Mouse (Mus musculus): ENCODE measurements around the gene Tmed9. TPM values are rescaled to one million over a fixed set of nuclear protein-coding genes. Genes with fewer than 3 reads are reported as not detected.
"Not testable (repeated sequence)": the region's sequence is repeated elsewhere in the genome, so short reads cannot be mapped to it uniquely, and the experiment has no call there.

Gene Tmed9
- polyA plus RNA-seq, 1 experiment from 2014 or later, result 105 TPM

DNA sequence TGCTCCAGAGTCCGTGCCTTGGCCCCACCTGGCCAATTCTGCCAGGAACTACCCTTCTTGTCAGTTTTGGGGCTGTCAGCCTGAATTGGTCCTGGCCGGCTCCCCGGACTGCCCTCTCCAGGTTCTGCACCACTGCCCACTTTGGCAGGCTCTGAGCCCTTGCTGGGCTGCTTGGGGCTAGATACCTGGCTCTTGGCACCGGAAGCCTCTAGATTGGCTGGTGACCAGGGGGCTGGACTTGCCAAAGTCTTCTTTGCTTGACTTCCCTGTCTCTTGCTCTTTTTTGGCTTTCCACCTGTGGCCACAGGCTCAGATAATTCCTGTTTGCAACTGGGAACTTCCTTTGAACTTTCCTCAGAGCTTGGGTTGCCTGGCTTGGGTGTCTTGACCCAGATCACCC is 30.6 kb upstream of the Tmed9 start:
- H3K36me3 ChIP-seq, result peaks cover 100% of the 10 kb centered on the region
- 97% methylated on average over 4 of the region's 4 CpGs for WGBS

DNA sequence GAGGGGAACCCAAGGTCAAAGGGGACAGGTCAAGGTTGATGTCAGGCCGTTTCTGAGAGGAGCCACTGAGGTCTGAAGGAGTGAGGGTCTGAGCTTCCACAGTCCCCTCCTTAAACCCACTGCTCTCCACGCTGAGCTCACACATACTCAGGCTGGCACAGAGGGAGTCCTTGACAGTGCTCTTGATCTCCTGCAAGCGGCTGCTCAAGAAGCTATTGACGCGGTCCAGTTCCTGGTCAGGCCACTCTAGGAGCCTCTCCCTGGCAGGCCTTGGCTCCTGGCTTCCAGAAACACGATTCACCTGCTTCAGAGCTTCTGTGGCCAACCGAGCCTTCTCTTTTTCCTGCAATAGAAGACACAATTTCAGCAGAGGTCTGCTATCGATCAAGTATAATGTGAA is 30.1 kb upstream of the Tmed9 start:
- no peak for ATAC-seq (ENCODE audit: low FRiP score, low read depth)
- Histone ChIP-seq H3K27me3 (no peaks in the 10 kb centered on the region), H3K9me3 (no peaks in the 10 kb centered on the region), H3K27ac (replicated peaks) (no peak overlapping the region), H3K4me2 (replicated peaks) (no peak overlapping the region), H3K9ac (replicated peaks) (no peak overlapping the region), H3K4me1 (no peaks in the 10 kb centered on the region), H3K36me3 (peaks cover 100% of the 10 kb centered on the region), H3K4me3 (no peak overlapping the region)
- WGBS, result 92% methylated on average over 8 of the region's 8 CpGs

More for the DNA sequence above, 30.6 kb upstream of the Tmed9 start:
- no peak overlapping the region for H3K4me3 ChIP-seq
- H3K4me1 ChIP-seq, result no peaks in the 10 kb centered on the region
- H3K4me2 ChIP-seq (replicated peaks), result no peak overlapping the region
- ATAC-seq (ENCODE audit: low FRiP score, low read depth), result no peak
- no peak overlapping the region for H3K27ac ChIP-seq (replicated peaks)
- H3K9ac ChIP-seq (replicated peaks), result no peak overlapping the region
- no peaks in the 10 kb centered on the region for H3K27me3 ChIP-seq
- no peaks in the 10 kb centered on the region for H3K9me3 ChIP-seq

DNA sequence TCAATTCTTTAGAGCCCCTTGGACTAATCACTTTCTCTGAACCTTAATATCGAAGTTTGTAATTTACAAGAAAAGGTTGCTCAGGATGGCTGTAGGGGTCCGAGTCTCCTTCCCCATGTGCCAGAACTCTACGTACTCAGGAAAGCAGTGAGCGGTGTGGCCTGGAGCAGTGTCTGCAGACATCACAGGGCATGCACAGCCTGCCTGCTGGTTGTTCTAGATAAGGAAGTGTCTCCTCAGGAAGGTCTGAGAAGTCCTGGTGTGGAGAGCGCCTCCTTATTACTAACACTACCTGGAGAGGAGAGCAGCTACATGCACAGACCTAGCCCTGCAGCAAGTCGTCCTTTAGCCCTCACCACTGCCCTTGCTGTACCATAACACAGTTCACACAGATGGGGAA is 28.7 kb upstream of the Tmed9 start:
- Histone ChIP-seq H3K27me3 (no peaks in the 10 kb centered on the region), H3K4me3 (no peak overlapping the region), H3K9ac (replicated peaks) (no peak overlapping the region), H3K4me1 (no peaks in the 10 kb centered on the region), H3K36me3 (peaks cover 100% of the 10 kb centered on the region), H3K27ac (replicated peaks) (no peak overlapping the region), H3K9me3 (no peaks in the 10 kb centered on the region), H3K4me2 (replicated peaks) (no peak overlapping the region)
- 93% methylated on average over 6 of the region's 6 CpGs for WGBS
- ATAC-seq (ENCODE audit: low FRiP score, low read depth), result no peak

DNA sequence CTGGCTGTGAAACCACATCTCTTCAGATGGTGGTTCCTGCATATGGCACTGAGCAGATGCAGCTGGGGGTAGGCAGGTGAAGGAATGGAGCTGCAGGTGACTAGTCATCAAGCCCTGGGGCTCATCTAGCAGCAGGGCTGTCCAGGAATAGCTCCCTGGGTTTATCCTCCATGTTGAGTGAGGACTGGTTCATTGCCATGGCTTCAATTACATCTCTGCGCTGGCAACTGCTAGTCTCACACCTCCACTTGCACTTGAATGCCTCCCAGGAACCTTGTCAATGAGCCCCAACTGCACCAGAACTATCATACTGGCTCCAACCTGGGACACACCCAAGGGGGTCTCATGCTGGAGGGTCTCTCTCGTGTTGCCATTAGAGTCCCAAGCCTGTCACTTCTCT is 25.6 kb upstream of the Tmed9 start:
- Histone ChIP-seq H3K4me3 (no peak overlapping the region), H3K4me1 (no peaks in the 10 kb centered on the region), H3K27ac (replicated peaks) (no peak overlapping the region), H3K27me3 (no peaks in the 10 kb centered on the region), H3K36me3 (peaks cover 98% of the 10 kb centered on the region), H3K9me3 (no peaks in the 10 kb centered on the region), H3K4me2 (replicated peaks) (no peak overlapping the region), H3K9ac (replicated peaks) (no peak overlapping the region)
- WGBS, result 98% methylated on average over 2 of the region's 2 CpGs
- ATAC-seq (ENCODE audit: low FRiP score, low read depth), result no peak

DNA sequence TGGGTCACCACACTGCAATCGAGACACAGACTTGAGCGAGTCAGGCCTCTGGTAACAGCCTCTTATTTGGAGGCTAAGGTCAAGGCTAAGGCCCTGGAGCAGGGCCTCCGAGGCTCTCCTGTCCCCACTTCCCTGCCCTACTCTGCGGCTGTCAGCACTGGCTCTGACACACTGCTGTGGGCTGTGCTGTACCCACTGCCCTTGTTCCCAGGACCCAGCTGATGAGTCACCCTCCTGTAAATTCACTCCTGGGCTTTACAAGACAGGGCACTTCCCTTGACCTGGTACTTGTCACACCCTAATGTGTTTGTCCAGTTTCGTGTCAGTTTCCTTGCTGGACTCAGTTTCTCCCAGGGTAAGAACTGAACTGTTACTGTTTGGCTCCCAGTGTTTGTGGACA is 25.1 kb upstream of the Tmed9 start:
- H3K36me3 ChIP-seq, result peaks cover 98% of the 10 kb centered on the region
- H3K27ac ChIP-seq (replicated peaks), result no peak overlapping the region
- H3K27me3 ChIP-seq, result no peaks in the 10 kb centered on the region
- WGBS, result 95% methylated on average over 5 of the region's 5 CpGs
- H3K4me1 ChIP-seq, result no peaks in the 10 kb centered on the region
- no peak for ATAC-seq (ENCODE audit: low FRiP score, low read depth)
- no peak overlapping the region for H3K9ac ChIP-seq (replicated peaks)
- H3K9me3 ChIP-seq, result no peaks in the 10 kb centered on the region
- H3K4me3 ChIP-seq, result no peak overlapping the region
- H3K4me2 ChIP-seq (replicated peaks), result no peak overlapping the region

DNA sequence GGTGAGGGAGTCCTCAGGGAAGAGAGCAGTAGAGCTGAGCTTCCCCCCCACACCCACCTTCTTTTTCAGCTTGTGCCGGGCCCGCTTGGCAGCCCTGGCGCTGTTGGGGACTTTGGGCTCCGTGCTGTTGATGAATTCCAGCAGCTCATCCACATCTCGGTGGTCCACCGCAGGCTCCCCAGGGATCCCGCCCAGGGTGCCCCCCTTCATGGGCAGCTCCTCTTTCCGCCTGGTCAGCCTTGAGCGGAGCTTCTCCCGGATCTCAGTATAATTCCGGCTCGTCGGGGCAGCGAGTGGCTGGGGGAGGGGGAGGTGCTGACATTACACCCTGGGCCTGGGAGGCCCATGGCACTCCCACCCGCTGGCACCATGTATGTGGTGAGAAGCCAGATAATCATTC is 24.5 kb upstream of the Tmed9 start:
- no peak for ATAC-seq (ENCODE audit: low FRiP score, low read depth)
- Histone ChIP-seq H3K4me3 (no peak overlapping the region), H3K27ac (replicated peaks) (no peak overlapping the region), H3K9ac (replicated peaks) (no peak overlapping the region), H3K9me3 (no peaks in the 10 kb centered on the region), H3K4me2 (replicated peaks) (no peak overlapping the region), H3K4me1 (no peaks in the 10 kb centered on the region), H3K36me3 (peaks cover 98% of the 10 kb centered on the region), H3K27me3 (no peaks in the 10 kb centered on the region)
- 93% methylated on average over 15 of the region's 15 CpGs for WGBS

DNA sequence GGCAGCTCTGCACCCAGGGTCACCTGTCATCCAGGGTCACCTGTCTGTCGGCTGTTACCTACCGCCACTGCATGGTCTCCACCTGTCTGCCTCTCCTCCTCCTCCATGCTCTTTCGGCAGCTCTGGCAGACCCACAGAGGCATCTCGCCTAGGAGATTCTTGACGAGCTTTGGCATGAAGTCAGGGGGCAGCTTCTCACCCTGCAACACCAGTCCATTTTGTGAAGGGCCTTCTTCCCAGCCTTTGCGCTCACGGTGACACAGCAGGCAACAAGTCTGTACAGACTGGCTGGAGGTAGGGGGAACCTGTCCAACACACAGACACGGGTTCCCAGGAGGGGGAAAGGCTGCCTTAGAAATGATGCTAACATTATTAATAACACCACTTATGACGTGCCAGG is 17.6 kb upstream of the Tmed9 start:
- no peak overlapping the region for H3K4me2 ChIP-seq (replicated peaks)
- no peak overlapping the region for H3K4me3 ChIP-seq
- peaks cover 51% of the 10 kb centered on the region for H3K36me3 ChIP-seq
- WGBS, result 95% methylated on average over 9 of the region's 9 CpGs
- H3K27ac ChIP-seq (replicated peaks), result no peak overlapping the region
- ATAC-seq (ENCODE audit: low FRiP score, low read depth), result no peak
- H3K4me1 ChIP-seq, result no peaks in the 10 kb centered on the region
- no peak overlapping the region for H3K9ac ChIP-seq (replicated peaks)
- H3K9me3 ChIP-seq, result no peaks in the 10 kb centered on the region
- no peaks in the 10 kb centered on the region for H3K27me3 ChIP-seq

DNA sequence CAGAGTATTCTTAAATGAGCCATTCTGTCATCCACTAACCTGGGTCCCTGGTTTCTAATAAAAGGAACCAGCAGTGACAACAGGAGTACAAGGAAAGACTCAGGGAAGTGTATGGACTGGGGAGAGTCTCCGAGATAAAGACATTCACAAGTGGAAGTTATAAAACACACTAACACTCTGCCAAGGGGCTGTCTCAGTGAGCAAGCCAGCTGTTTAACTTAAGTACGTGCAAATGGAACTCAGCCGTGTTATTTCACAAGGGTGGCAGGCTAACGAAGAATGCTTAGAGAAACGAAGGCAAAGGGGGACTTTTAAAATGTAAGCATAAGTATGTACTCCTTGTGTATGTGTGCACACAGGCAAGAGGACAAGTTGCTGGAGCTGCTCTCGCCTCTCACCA is 16.0 kb upstream of the Tmed9 start:
- Histone ChIP-seq H3K9ac (replicated peaks) (no peak overlapping the region), H3K9me3 (no peaks in the 10 kb centered on the region), H3K27ac (replicated peaks) (no peak overlapping the region), H3K36me3 (peaks cover 42% of the 10 kb centered on the region), H3K27me3 (no peaks in the 10 kb centered on the region), H3K4me3 (no peak overlapping the region), H3K4me2 (replicated peaks) (no peak overlapping the region), H3K4me1 (no peaks in the 10 kb centered on the region)
- ATAC-seq (ENCODE audit: low FRiP score, low read depth), result no peak
- 96% methylated on average over 6 of the region's 6 CpGs for WGBS

DNA sequence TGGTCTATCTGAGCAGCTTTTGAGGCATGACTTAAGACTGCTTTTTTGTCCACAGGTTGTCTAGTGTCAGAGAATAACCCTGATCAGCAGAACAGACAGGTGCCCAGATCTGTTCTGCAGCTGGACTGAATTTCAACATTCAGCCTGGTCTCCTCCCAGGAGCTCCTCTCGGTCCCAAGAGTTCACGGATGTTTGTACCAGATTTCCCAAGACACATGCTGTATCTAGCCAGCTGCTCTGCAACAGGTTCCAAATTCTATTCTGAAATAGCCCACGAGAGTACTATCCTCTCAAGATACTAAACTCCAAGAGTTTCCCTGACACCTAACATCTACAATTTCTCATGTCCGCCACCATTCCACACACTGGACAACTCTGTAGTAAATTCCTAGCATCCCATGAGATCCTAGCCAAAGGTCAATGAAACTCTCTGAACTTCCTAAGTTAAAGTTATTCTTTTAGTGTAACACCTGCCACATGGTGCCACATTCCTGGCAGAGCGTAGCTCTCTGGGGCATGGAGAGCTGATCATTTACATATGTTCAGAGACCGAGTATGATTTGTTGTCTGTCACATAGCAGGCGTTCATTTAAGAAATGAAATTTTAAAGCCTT is 10.2 kb upstream of the Tmed9 start:
- no peaks in the 10 kb centered on the region for H3K27me3 ChIP-seq
- H3K9ac ChIP-seq (replicated peaks), result no peak overlapping the region
- H3K9me3 ChIP-seq, result no peaks in the 10 kb centered on the region
- H3K4me2 ChIP-seq (replicated peaks), result no peak overlapping the region
- H3K4me3 ChIP-seq, result no peak overlapping the region
- peaks cover 44% of the 10 kb centered on the region for H3K36me3 ChIP-seq
- H3K4me1 ChIP-seq, result peaks cover 5% of the 10 kb centered on the region; the same call in 1 of the 2 replicates
- no peak overlapping the region for H3K27ac ChIP-seq (replicated peaks)
- WGBS, result 86% methylated on average over 7 of the region's 7 CpGs
- no peak for ATAC-seq (ENCODE audit: low FRiP score, low read depth)

DNA sequence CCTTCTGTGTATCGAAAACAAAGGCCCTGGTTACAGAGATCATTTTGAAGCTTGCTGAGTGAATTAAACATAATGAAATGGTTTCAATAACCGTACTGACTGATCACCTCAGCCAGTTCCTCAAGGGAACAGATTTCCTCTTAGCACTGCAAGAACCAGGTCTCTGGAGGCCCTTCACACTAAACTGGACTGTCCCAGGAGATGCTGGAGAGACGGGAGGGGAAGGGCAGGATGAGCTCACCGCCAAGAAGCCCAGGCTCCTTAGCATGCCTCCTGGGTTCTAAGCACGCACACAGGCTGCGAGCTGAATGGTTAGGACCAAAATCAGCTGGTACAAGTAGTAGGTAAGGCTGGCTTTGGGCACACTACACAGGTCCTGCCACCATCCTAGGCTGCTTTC is 6.5 kb upstream of the Tmed9 start:
- no peak for ATAC-seq (ENCODE audit: low FRiP score, low read depth)
- Histone ChIP-seq H3K27me3 (no peaks in the 10 kb centered on the region), H3K9me3 (no peaks in the 10 kb centered on the region), H3K4me1 (peaks cover 19% of the 10 kb centered on the region), H3K27ac (replicated peaks) (no peak overlapping the region), H3K4me2 (replicated peaks) (no peak overlapping the region), H3K4me3 (no peak overlapping the region), H3K9ac (replicated peaks) (no peak overlapping the region), H3K36me3 (peaks cover 44% of the 10 kb centered on the region)
- 90% methylated on average over 6 of the region's 6 CpGs for WGBS

DNA sequence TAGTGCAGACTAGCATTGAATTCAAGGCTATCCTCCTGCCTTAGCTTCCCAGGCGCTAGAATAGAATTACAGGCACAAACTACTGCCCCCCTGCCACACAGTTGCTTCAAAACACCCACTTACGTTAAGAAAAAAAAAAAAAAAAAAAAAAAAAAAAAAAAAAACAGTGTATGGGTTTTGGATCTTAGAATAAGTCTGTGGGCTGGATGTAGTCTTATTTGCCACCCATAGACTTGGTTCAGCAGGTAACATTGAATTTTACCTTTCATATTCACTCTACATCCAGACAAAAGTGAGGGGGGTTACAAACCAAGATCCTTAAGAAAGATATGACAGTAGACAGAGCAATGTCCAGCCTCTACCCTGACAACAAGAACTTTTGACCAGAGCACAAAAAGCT is 5.6 kb upstream of the Tmed9 start:
- Histone ChIP-seq H3K4me3 (no peak overlapping the region), H3K27ac (replicated peaks) (no peak overlapping the region), H3K36me3 (peaks cover 42% of the 10 kb centered on the region), H3K9me3 (no peaks in the 10 kb centered on the region), H3K9ac (replicated peaks) (no peak overlapping the region), H3K27me3 (no peaks in the 10 kb centered on the region), H3K4me1 (peaks cover 23% of the 10 kb centered on the region), H3K4me2 (replicated peaks) (no peak overlapping the region)
- WGBS, result 91% methylated on average over 2 of the region's 2 CpGs
- ATAC-seq (ENCODE audit: low FRiP score, low read depth), result no peak

DNA sequence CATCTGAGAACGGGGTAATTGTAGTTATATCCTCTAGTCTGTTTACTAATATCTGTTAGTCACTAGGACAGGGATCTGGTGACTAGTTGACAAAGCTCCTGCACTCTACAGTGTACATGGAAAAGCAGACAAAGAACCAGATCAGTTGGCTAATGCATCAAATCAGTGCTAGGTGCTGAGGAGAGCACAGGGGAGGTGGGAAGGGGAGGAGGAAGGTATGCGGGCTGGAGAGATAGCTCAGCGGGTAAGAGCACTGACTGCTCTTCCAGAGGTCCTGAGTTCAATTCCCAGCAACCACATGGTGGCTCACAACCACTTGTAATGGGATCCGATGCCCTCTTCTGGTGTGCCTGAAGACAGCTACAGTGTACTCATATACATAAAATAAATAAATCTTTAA is 5.0 kb upstream of the Tmed9 start:
- WGBS, result 92% methylated on average over 4 of the region's 4 CpGs
- peaks cover 36% of the 10 kb centered on the region for H3K36me3 ChIP-seq
- H3K27me3 ChIP-seq, result not testable (repeated sequence)

DNA sequence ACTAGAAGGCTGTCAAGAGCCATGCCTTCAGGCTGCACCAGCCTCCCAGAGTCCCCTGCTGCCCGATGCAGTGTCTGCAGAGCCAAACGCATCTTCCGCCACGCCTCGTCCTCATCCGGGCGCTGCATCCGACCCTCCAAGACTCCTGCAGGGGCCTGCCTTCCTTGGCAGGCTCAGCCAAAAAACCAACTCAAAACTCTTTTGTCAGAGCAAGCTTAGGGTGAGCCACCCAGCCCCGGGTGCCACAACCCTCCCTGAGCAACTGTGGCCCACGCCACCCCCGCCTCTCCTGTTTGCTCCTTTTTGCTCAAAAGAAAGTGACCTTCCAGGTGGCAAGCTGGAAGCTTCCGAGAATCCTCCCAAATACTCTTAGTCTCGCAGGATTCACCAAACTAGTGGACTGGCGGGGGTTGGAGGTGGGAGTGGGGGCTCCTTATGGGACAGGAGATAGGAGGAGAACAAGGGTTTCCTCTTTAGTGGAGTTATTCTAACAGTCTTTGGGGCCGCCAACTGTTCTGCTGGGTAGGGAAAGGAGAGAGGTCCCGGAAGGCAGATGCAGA is 3.7 kb upstream of the Tmed9 start:
- Histone ChIP-seq H3K4me3 (peak overlapping the region; percentile 97), H3K4me2 (replicated peaks) (peak overlapping the region; percentile 98), H3K27me3 (no peaks in the 10 kb centered on the region), H3K9ac (replicated peaks) (peak overlapping the region; percentile 94), H3K36me3 (peaks cover 26% of the 10 kb centered on the region), H3K9me3 (no peaks in the 10 kb centered on the region), H3K27ac (replicated peaks) (peak overlapping the region; percentile 90), H3K4me1 (peaks cover 23% of the 10 kb centered on the region)
- WGBS, result 4% methylated on average over 16 of the region's 16 CpGs
- no peak for ATAC-seq (ENCODE audit: low FRiP score, low read depth)

More for the DNA sequence above, 5.0 kb upstream of the Tmed9 start:
- not testable (repeated sequence) for ATAC-seq (ENCODE audit: low FRiP score, low read depth); H3K4me3 ChIP-seq; H3K9me3 ChIP-seq; H3K27ac ChIP-seq (replicated peaks); H3K4me2 ChIP-seq (replicated peaks); H3K9ac ChIP-seq (replicated peaks)
- H3K4me1 ChIP-seq, result peaks cover 23% of the 10 kb centered on the region
